ENCODE assay signal across 22 mouse cellular contexts in genomic region chr9:47405547-47405946, GRCm38 (mm10).
DNase-seq lines count a peak whose midpoint lies in the region; ATAC-seq and TF ChIP-seq lines count a peak whose summit lies in the region.
"Had no signal": no experiment of that assay in that cellular context is flagged by ENCODE, and none has a peak within 500 bp of the region (broad histone marks: within the 10 kb centered on the region; RNA-seq: fewer than 3 reads in every experiment).

No protein-coding gene starts in this region.

- no peaks in the 10 kb centered on the region for H3K9me3 ChIP-seq in kidney, postnatal 0 days (replicated peaks; ENCODE audit: low read length)
- no peaks in the 10 kb centered on the region for H3K9me3 ChIP-seq in liver, postnatal 0 days (ENCODE audit: low read length)
- H3K9me3 ChIP-seq: embryonic facial prominence, embryonic 13.5 days; embryonic facial prominence, embryonic 15.5 days; forebrain, embryonic 10.5 days; forebrain, embryonic 13.5 days; forebrain, embryonic 15.5 days had no signal

- H3K4me3 ChIP-seq in kidney, postnatal 0 days (replicated peaks; ENCODE audit: low read depth, low read length) = no peak overlapping the region
- H3K4me3 ChIP-seq in liver, postnatal 0 days (ENCODE audit: low read depth, low read length) = no peak overlapping the region
- H3K4me3 ChIP-seq: embryonic facial prominence, embryonic 13.5 days; embryonic facial prominence, embryonic 15.5 days; erythroblast, embryonic 14.5 days; forebrain, embryonic 10.5 days; forebrain, embryonic 13.5 days; forebrain, embryonic 15.5 days had no signal

- no peak for ATAC-seq in kidney, postnatal 0 days (replicated peaks; ENCODE audit: low FRiP score, low read depth)
- ATAC-seq in liver, postnatal 0 days = no peak
- ATAC-seq: forebrain, embryonic 13.5 days; forebrain, embryonic 15.5 days had no signal

- H3K27me3 ChIP-seq in kidney, postnatal 0 days (ENCODE audit: insufficient read depth, low read length) = no peaks in the 10 kb centered on the region
- H3K27me3 ChIP-seq in liver, postnatal 0 days (ENCODE audit: insufficient read depth, low read length) = no peaks in the 10 kb centered on the region
- H3K27me3 ChIP-seq: forebrain, embryonic 15.5 days had no signal

- TF ChIP-seq CTCF in kidney, postnatal 0 days (IDR thresholded peaks at IDR 0.05; ENCODE audit: low read depth) = no peak
- TF ChIP-seq CTCF in liver, postnatal 0 days (IDR thresholded peaks at IDR 0.05; ENCODE audit: low read depth) = no peak

- no peak for TF ChIP-seq EP300 in liver, postnatal 0 days (IDR thresholded peaks at IDR 0.05; ENCODE audit: low read depth)

- H3K4me2 ChIP-seq in kidney, postnatal 0 days (ENCODE audit: low read length) = no peak overlapping the region
- no peak overlapping the region for H3K4me2 ChIP-seq in liver, postnatal 0 days (ENCODE audit: low read depth, low read length)
- H3K4me2 ChIP-seq: embryonic facial prominence, embryonic 13.5 days; embryonic facial prominence, embryonic 15.5 days; forebrain, embryonic 13.5 days; forebrain, embryonic 15.5 days had no signal

- H3K36me3 ChIP-seq in kidney, postnatal 0 days (ENCODE audit: insufficient read depth, low read length) = no peaks in the 10 kb centered on the region
- H3K36me3 ChIP-seq in liver, postnatal 0 days (replicated peaks; ENCODE audit: insufficient read depth, low read length) = no peaks in the 10 kb centered on the region
- H3K36me3 ChIP-seq: embryonic facial prominence, embryonic 13.5 days; embryonic facial prominence, embryonic 15.5 days; forebrain, embryonic 10.5 days; forebrain, embryonic 15.5 days had no signal

- WGBS in kidney, postnatal 0 days = 39% methylated on average over 4 of the region's 4 CpGs
- 67% methylated on average over 4 of the region's 4 CpGs for WGBS in liver, postnatal 0 days (ENCODE audit: insufficient replicate concordance)

- no peak overlapping the region for H3K9ac ChIP-seq in kidney, postnatal 0 days (ENCODE audit: low read depth, low read length)
- H3K9ac ChIP-seq in liver, postnatal 0 days (replicated peaks) = no peak overlapping the region
- H3K9ac ChIP-seq: embryonic facial prominence, embryonic 13.5 days; embryonic facial prominence, embryonic 15.5 days; forebrain, embryonic 13.5 days; forebrain, embryonic 15.5 days had no signal

- peaks cover 6% of the 10 kb centered on the region; the same call in 1 of the 2 replicates for H3K4me1 ChIP-seq in kidney, postnatal 0 days (replicated peaks; ENCODE audit: insufficient read depth, low read length)
- H3K4me1 ChIP-seq in liver, postnatal 0 days (ENCODE audit: insufficient read depth) = no peaks in the 10 kb centered on the region

- no peak overlapping the region for H3K27ac ChIP-seq in kidney, postnatal 0 days
- H3K27ac ChIP-seq in liver, postnatal 0 days (ENCODE audit: low read depth) = no peak overlapping the region
- H3K27ac ChIP-seq: embryonic facial prominence, embryonic 13.5 days; embryonic facial prominence, embryonic 15.5 days; forebrain, embryonic 10.5 days; forebrain, embryonic 13.5 days; forebrain, embryonic 15.5 days had no signal

- DNase-seq in embryo, embryonic 9.5 days (ENCODE audit: extremely low spot score) = peak; percentile 28
- DNase-seq in embryo, embryonic 11 days = no peak
- peak; percentile 21 for DNase-seq in heart, adult 11 months
- no peak for DNase-seq in heart, postnatal 4 days
- DNase-seq in kidney, postnatal 0 days (ENCODE audit: low spot score) = peak; percentile 55
- DNase-seq in kidney, adult 11 months = no peak
- no peak for DNase-seq in liver, postnatal 0 days
- DNase-seq: adrenal gland, adult 2 months; adrenal gland, postnatal 10 days; adrenal gland, postnatal 25 days; cerebellum, adult 11 months; cerebellum, adult 18-20 months; cerebellum, adult 8-10 months; cerebellum, adult 9-11 months; cerebellum, postnatal 14 days; cerebellum, postnatal 36 days had no signal

Comparison
In these comparisons a context has a peak if more than half of its experiments do, and no peak if none do; other contexts are left out.
1. DNase-seq: peak in embryo, embryonic 9.5 days (single experiment), heart, adult 11 months (single experiment) and kidney, postnatal 0 days (single experiment); none in embryo, embryonic 11 days (single experiment), heart, postnatal 4 days (single experiment), kidney, adult 11 months (single experiment) and liver, postnatal 0 days (single experiment).